Mouse (Mus musculus) midbrain, embryonic 12.5 days (tissue): ENCODE results near the gene 2700097O09Rik. TPM values are rescaled to one million over a fixed set of nuclear protein-coding genes. Genes with fewer than 3 reads are reported as not detected.

ENCODE experiments used
- ATAC-seq: fragments of 200-750 bp; cut with Nextera tagmentation; 2 replicates; pipeline ENCODE4 v1.8.0; 2017; ENCODE audit warnings: low read depth, moderate TSS enrichment, moderate library complexity; ENCODE audit not compliant: low FRiP score
- H3K27ac ChIP-seq: fragments of 300-500 bp; sonication (generic); replicated peaks from 2 replicates; pipeline ENCODE4 v1.5.1; 2016; ENCODE audit warnings: mild to moderate bottlenecking
- H3K27me3 ChIP-seq: fragments of 300-500 bp; sonication (generic); 2 replicates; pipeline ENCODE4 v1.6.1; 2016; ENCODE audit warnings: mild to moderate bottlenecking
- H3K36me3 ChIP-seq: fragments of 300-500 bp; sonication (generic); 2 replicates; pipeline ENCODE4 v1.6.1; 2016
- H3K4me1 ChIP-seq: fragments of 300-500 bp; sonication (generic); 2 replicates; pipeline ENCODE4 v1.6.1; 2016
- H3K4me2 ChIP-seq: fragments of 300-500 bp; sonication (generic); replicated peaks from 2 replicates; pipeline ENCODE4 v1.6.1; 2016; ENCODE audit warnings: mild to moderate bottlenecking, moderate library complexity
- H3K4me3 ChIP-seq: fragments of 300-500 bp; sonication (generic); 2 replicates; pipeline ENCODE4 v1.5.1; 2016; ENCODE audit warnings: mild to moderate bottlenecking
- H3K9ac ChIP-seq: fragments of 300-500 bp; sonication (generic); replicated peaks from 2 replicates; pipeline ENCODE4 v1.6.1; 2016; ENCODE audit warnings: mild to moderate bottlenecking, moderate library complexity
- H3K9me3 ChIP-seq: fragments of 300-500 bp; sonication (generic); 2 replicates; pipeline ENCODE4 v1.6.1; 2016; ENCODE audit warnings: mild to moderate bottlenecking
- WGBS: fragments of 180-500 bp; shearing (Covaris S2); methylation state at CpG from one replicate; pipeline ENCODE4 v1.1.7; 2016; 5-methylcytosine and 5-hydroxymethylcytosine counted together
- polyA plus RNA-seq: library from polyadenylated mRNA; unstranded; fragments of >200 nt; fragmentation: Nextera tagmentation; extraction: Ambion mirVana; gene quantifications from 2 replicates; pipeline ENCODE4 v1.2.1, GENCODE M21; 2016

Gene 2700097O09Rik
- polyA plus RNA-seq, 1 experiment from 2014 or later: 36.3 TPM

- H3K27ac ChIP-seq: no peak overlapping the region
- H3K9ac ChIP-seq: no peak overlapping the region
- H3K9me3 ChIP-seq: no peaks in the 10 kb centered on the region
- H3K27me3 ChIP-seq: no peaks in the 10 kb centered on the region
- no peak overlapping the region for H3K4me3 ChIP-seq
- H3K4me2 ChIP-seq: no peak overlapping the region
- no peak for ATAC-seq
- peaks cover 18% of the 10 kb centered on the region; the same call in 1 of the 2 replicates for H3K36me3 ChIP-seq
- WGBS: 94% methylated on average over 6 of the region's 6 CpGs
- H3K4me1 ChIP-seq: no peaks in the 10 kb centered on the region
Measured at GRCm38 (mm10) chr12:55060212-55060898, 19.6 kb downstream of the 2700097O09Rik start.

- WGBS: 78% methylated on average over 3 of the region's 3 CpGs
- H3K4me3 ChIP-seq: no peak overlapping the region
- peaks cover 18% of the 10 kb centered on the region; the same call in 1 of the 2 replicates for H3K36me3 ChIP-seq
- no peak for ATAC-seq
- no peaks in the 10 kb centered on the region for H3K4me1 ChIP-seq
- no peak overlapping the region for H3K9ac ChIP-seq
- H3K27me3 ChIP-seq: no peaks in the 10 kb centered on the region
- no peak overlapping the region for H3K27ac ChIP-seq
- H3K9me3 ChIP-seq: no peaks in the 10 kb centered on the region
- no peak overlapping the region for H3K4me2 ChIP-seq
Measured at GRCm38 (mm10) chr12:55059812-55060211, 20.1 kb downstream of the 2700097O09Rik start.

GRCm38 (mm10) chr12:55058865-55059615, 20.9 kb downstream of the 2700097O09Rik start:
- ATAC-seq: no peak
- no peak overlapping the region for H3K9ac ChIP-seq
- peaks cover 18% of the 10 kb centered on the region; the same call in 1 of the 2 replicates for H3K36me3 ChIP-seq
- H3K27me3 ChIP-seq: no peaks in the 10 kb centered on the region
- no peaks in the 10 kb centered on the region for H3K4me1 ChIP-seq
- WGBS: 83% methylated on average over 6 of the region's 6 CpGs
- no peak overlapping the region for H3K4me2 ChIP-seq
- no peak overlapping the region for H3K4me3 ChIP-seq
- no peak overlapping the region for H3K27ac ChIP-seq
- no peaks in the 10 kb centered on the region for H3K9me3 ChIP-seq

DNA sequence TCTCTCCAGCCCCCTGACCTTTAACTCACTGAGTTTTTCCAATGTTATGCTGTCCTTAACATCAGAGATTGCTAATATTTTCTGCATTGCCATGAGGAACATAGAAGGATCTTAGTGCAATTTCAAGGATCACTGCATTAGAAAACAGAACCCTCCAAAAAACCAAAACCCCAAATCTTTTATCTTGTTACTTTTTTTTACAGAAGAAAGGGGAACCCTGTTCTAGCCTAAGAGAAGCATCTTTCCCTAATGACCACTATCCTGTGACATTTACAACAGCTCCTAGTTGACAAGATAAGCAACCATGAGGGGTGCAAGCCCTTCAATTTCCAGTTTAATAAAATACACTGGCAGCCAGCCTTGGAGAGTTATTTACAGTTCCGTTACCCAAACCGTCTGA, 23.2 kb downstream of the 2700097O09Rik start:
- H3K4me1 ChIP-seq: no peaks in the 10 kb centered on the region
- WGBS: 89% methylated on average over 2 of the region's 2 CpGs

GRCm38 (mm10) chr12:55054551-55055241, 25.2 kb downstream of the 2700097O09Rik start:
- Histone ChIP-seq H3K36me3 (0 out of 2 replicates have a peak, but pooled peaks cover 9% of the 10 kb centered on the region), H3K9me3 (no peaks in the 10 kb centered on the region), H3K27me3 (no peaks in the 10 kb centered on the region), H3K27ac (no peak overlapping the region), H3K4me1 (no peaks in the 10 kb centered on the region), H3K9ac (no peak overlapping the region), H3K4me2 (no peak overlapping the region), H3K4me3 (no peak overlapping the region)
- 89% methylated on average over 2 of the region's 2 CpGs for WGBS
- no peak for ATAC-seq

More for the DNA sequence above, 23.2 kb downstream of the 2700097O09Rik start:
- Histone ChIP-seq H3K4me3 (no peak overlapping the region), H3K27me3 (no peaks in the 10 kb centered on the region), H3K27ac (no peak overlapping the region), H3K36me3 (peaks cover 18% of the 10 kb centered on the region; the same call in 1 of the 2 replicates), H3K9ac (no peak overlapping the region), H3K9me3 (no peaks in the 10 kb centered on the region), H3K4me2 (no peak overlapping the region)
- ATAC-seq: no peak

GRCm38 (mm10) chr12:55053267-55053666, 26.6 kb downstream of the 2700097O09Rik start:
- no peaks in the 10 kb centered on the region for H3K27me3 ChIP-seq
- H3K27ac ChIP-seq: no peak overlapping the region
- H3K4me2 ChIP-seq: no peak overlapping the region
- no peaks in the 10 kb centered on the region for H3K9me3 ChIP-seq
- no peak overlapping the region for H3K9ac ChIP-seq
- WGBS: 89% methylated on average over 7 of the region's 7 CpGs
- no peak overlapping the region for H3K4me3 ChIP-seq
- H3K36me3 ChIP-seq: 0 out of 2 replicates have a peak, but pooled peaks cover 4% of the 10 kb centered on the region
- H3K4me1 ChIP-seq: no peaks in the 10 kb centered on the region
- ATAC-seq: no peak

DNA sequence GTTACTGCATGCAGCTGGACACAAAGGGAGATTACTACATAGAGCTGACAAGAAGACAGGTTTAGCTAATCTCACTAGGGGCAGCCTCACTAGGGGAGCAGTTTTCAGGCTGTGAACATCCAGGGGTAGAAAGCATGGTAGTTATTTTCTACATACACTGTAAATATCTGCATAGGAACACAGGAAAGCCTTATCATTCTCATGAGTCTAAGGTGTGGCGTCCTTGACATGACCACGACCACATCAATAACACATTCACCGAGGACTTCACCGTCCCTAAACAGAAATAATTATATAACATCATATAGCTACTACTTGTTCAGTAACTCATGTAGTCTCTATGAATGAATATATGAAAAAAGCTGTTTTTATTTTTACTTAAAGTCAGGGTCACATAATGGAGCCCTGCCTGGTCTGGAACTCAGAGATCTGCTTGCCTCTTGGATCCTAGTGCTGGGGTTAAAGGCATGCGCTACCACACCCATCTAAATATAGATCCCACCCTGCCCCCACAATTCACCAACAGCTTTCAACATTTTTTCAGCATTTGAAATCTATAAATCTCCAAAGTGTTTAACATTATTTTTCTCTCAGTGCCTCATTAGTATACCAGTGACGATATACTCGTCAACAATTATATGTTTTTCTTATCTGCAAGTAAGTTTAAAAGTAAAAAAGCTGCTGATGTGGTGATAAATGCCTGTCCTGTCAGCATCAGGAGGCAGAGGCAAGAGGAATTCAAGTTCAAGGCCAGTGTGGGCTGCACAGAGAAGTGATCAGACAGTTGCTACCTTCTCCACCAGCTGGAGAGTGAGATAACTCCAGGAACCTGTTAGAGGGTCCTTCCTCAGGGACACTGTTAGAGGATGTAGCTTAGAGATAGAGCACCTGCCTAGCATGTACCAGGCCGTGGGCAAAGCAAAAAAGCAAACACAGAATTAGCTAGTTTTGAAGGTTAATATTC, 28.4 kb downstream of the 2700097O09Rik start:
- H3K36me3 ChIP-seq: peaks cover 11% of the 10 kb centered on the region
- H3K4me3 ChIP-seq: no peak overlapping the region
- no peak overlapping the region for H3K4me2 ChIP-seq
- WGBS: 94% methylated on average over 8 of the region's 8 CpGs
- H3K4me1 ChIP-seq: no peaks in the 10 kb centered on the region
- no peak overlapping the region for H3K27ac ChIP-seq
- H3K9ac ChIP-seq: no peak overlapping the region
- ATAC-seq: no peak
- no peaks in the 10 kb centered on the region for H3K27me3 ChIP-seq
- H3K9me3 ChIP-seq: no peaks in the 10 kb centered on the region

- 94% methylated on average over 8 of the region's 8 CpGs for WGBS
- Histone ChIP-seq H3K36me3 (peaks cover 11% of the 10 kb centered on the region), H3K27me3 (no peaks in the 10 kb centered on the region), H3K27ac (no peak overlapping the region), H3K9me3 (no peaks in the 10 kb centered on the region), H3K4me3 (no peak overlapping the region), H3K4me1 (no peaks in the 10 kb centered on the region), H3K4me2 (no peak overlapping the region), H3K9ac (no peak overlapping the region)
- no peak for ATAC-seq
Measured at GRCm38 (mm10) chr12:55049731-55050353, 30.1 kb downstream of the 2700097O09Rik start.

GRCm38 (mm10) chr12:55041011-55041410, 38.9 kb downstream of the 2700097O09Rik start:
- no peak for ATAC-seq
- Histone ChIP-seq H3K27ac (no peak overlapping the region), H3K9ac (no peak overlapping the region), H3K4me3 (no peak overlapping the region), H3K36me3 (0 out of 2 replicates have a peak, but pooled peaks cover 6% of the 10 kb centered on the region), H3K4me2 (no peak overlapping the region), H3K27me3 (no peaks in the 10 kb centered on the region), H3K9me3 (no peaks in the 10 kb centered on the region), H3K4me1 (no peaks in the 10 kb centered on the region)
- WGBS: 79% methylated on average over 15 of the region's 15 CpGs

GRCm38 (mm10) chr12:55027088-55027487, 52.8 kb downstream of the 2700097O09Rik start:
- no peak overlapping the region for H3K9ac ChIP-seq
- no peaks in the 10 kb centered on the region for H3K36me3 ChIP-seq
- H3K4me1 ChIP-seq: no peaks in the 10 kb centered on the region
- no peak overlapping the region for H3K4me3 ChIP-seq
- no peaks in the 10 kb centered on the region for H3K27me3 ChIP-seq
- H3K27ac ChIP-seq: no peak overlapping the region
- H3K9me3 ChIP-seq: 0 out of 2 replicates have a peak, but pooled peaks cover 2% of the 10 kb centered on the region
- no peak overlapping the region for H3K4me2 ChIP-seq
- 80% methylated on average over 3 of the region's 3 CpGs for WGBS
- ATAC-seq: no peak

DNA sequence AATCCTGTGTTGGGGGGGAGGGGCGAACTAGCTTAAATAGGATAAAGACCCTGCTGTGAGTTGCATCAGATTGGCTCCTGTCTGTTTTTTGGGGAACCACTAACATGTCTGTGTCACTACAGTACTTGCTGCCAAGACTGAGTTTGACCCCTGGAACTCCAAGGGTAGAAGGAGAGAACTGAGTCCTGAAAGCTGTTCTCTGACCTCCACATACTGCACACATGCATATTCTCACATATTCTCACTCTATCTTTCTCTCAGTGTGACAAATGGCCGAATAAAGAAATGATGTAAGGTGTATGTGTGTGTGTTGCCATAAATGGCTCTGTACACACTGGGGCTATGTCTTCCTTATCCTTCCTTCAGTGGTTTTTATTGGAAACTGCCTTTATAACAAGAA, 56.6 kb downstream of the 2700097O09Rik start:
- no peak overlapping the region for H3K4me2 ChIP-seq
- H3K4me3 ChIP-seq: no peak overlapping the region
- no peak overlapping the region for H3K9ac ChIP-seq
- WGBS: 70% methylated on average over 2 of the region's 2 CpGs
- H3K27me3 ChIP-seq: no peaks in the 10 kb centered on the region
- H3K9me3 ChIP-seq: 0 out of 2 replicates have a peak, but pooled peaks cover 2% of the 10 kb centered on the region
- no peak overlapping the region for H3K27ac ChIP-seq
- H3K4me1 ChIP-seq: no peaks in the 10 kb centered on the region
- no peaks in the 10 kb centered on the region for H3K36me3 ChIP-seq
- no peak for ATAC-seq
